Mouse (Mus musculus): Measurements from ENCODE around the gene Ogg1. TPM values are rescaled to one million over a fixed set of nuclear protein-coding genes. Genes with fewer than 3 reads are reported as not detected.

Gene Ogg1
- polyA plus RNA-seq, 1 experiment, result 12.6 TPM

DNA sequence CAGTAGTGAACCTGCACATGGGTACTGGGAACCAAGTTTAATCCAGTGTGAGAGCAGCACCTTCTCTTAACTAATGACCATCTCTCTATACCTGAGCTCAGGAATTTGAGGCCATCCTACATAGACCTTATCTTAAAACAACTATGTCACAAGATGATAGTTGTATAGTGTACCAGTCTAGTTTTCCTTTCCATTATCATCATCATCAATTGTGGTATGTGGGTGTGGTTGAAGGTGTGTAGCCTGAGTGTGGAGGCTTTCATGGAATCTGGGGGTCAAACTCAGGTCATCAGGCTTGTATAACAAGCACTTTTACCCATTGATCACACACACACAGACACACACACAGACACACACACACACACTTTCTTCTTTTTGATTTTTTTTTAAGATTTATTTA is 23.8 kb downstream of the Ogg1 start:
- TF ChIP-seq GATA1 (IDR thresholded peaks at IDR 0.05; ENCODE audit: low read length), result no peak

DNA sequence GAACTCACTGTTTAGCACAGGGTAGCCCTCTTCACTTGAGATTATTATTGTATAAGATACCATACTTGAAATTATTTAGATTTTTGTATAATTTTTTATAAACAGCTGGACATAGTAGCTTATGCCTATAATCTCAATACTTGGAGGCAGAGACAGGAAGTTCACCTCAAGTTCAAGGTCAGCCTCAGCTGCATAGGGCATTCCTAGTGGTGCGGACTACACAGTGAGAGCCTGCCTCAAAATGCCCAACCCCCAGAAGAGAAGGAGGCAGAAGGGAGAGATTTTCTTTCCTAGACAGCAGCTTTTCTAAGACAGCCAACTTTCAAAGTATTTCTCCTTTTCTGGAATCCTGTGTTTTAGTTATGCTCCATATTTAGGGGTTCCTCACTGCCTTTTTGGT is 24.4 kb downstream of the Ogg1 start:
- no peak for TF ChIP-seq GATA1 (IDR thresholded peaks at IDR 0.05; ENCODE audit: low read length)

DNA sequence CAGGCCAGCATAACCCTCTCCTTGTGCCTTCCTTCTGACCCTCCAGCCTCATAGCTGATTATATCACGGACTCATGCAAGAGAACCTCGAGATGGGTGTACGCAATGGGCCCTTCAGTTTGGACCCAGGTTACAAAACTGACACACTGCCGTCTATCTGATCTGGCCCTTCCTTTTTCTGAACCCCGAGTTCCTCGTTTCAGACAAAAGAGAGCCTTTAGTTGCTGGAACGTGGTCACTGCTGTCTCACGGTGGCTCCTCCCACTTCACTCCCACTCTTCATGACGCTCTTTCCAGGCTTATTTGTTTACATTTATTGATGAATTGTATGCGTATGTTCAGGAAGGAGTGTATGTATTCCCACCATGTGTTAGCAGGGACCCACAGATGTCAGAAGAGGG is 24.9 kb downstream of the Ogg1 start:
- no peak for TF ChIP-seq GATA1 (IDR thresholded peaks at IDR 0.05; ENCODE audit: low read length)

DNA sequence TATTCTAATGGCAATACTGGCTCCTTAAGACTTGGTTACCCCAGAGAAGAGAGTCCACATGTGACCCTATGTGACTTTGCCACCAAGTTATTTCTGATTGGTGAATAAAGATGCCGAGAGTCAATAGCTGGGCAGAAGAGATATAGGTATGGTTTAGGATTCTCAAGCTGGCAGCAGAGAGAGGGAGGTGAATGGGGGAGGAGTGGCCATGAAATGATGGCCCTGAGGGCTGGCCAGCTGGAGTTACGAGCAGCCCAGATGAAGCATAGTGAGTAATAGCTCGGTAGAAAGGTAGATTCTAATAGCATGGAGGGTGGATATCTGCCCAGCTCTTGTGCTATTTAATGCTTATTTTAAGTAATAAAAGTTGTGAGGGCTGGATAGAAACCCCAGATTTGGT is 26.0 kb downstream of the Ogg1 start:
- TF ChIP-seq GATA1 (IDR thresholded peaks at IDR 0.05; ENCODE audit: low read length), result no peak

DNA sequence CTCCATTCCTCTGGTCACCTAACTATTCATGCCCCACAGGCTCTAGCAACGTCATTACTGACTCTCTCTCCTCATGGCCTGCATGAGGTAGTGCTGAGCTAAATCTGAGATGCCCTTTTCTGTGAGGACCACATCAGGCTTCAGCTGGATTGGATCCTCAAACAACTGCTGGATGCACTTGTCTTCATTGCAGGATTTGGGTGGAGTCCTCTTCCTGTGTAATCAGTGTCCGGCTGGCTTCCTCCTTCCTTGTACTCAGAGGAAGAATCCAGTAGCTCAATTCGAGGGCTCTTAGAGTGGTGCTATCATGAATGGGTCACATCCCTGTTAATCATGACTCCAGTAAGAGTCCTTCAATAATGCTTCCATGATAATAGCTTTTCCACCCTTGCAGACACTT is 26.9 kb downstream of the Ogg1 start:
- TF ChIP-seq GATA1 (IDR thresholded peaks at IDR 0.05; ENCODE audit: low read length), result no peak

DNA sequence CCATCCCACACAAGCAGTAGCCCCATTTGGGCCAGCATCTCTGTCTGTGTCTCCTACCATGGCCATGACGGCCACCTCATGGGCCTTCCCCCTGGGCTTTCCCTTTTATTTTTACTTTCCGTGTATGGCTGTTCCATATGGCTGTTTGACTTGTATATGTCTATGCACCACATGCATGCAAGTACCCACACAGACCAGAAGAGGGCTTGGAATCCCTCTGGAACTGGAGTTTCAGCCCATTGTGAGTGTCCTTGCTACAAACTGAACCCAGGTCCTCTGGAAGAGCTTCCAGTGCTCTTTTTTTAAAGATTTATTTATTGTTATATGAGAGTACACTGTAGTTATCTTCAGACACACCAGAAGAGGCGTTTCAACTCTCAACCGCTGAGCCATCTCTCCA is 34.7 kb downstream of the Ogg1 start:
- no peak for TF ChIP-seq GATA1 (IDR thresholded peaks at IDR 0.05; ENCODE audit: low read length)

DNA sequence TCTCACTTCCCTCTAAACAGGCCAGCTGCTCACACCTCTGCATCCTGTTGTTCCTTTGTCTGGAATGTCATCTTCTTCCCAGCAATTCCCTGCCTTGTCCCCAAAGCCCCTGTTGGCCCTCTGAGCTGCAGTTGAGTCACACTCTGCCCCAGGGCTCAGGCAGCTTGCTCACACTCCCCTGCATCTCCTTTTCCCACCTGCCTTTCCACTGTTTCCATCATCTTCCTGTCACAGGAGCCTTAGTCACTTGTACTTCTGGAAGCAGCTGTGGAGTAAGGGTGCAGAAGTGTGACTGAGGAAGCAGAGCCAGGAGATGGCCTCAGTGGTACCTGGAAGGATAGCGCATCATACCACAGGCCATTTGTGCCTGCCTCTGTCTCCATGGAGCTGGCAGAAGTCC is 35.5 kb downstream of the Ogg1 start:
- TF ChIP-seq GATA1 (IDR thresholded peaks at IDR 0.05; ENCODE audit: low read length), result no peak

DNA sequence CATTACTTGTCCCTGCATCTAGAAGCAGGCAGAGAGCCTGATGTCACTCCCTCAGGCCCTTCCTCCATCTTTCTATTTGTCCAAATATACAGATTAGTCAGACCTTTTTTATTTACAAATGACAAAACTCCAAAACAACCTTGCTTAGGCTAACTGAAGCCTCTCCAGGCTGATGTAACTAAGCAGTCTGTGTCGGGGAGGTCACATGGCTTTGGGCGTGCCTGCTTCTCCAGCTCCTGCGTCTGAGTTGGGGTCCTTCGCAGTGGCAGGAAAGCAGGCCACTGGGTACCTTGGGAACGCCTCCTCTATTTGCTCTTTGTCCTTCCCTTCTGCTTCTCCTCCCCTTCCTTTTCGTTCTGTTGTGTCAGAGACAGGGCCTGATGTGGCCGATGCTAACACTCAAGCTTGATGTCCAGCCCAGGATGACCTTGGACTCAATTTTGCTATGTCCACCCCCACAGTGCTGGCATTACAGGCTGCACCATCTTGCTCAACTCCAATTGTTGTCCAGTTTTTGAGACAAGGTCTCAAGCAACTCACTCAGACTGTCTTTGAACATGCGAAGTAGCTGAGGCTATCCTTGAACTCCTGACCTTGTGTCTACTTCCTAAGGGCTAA is 37.9 kb downstream of the Ogg1 start:
- no peak for TF ChIP-seq GATA1 (IDR thresholded peaks at IDR 0.05; ENCODE audit: low read length)

DNA sequence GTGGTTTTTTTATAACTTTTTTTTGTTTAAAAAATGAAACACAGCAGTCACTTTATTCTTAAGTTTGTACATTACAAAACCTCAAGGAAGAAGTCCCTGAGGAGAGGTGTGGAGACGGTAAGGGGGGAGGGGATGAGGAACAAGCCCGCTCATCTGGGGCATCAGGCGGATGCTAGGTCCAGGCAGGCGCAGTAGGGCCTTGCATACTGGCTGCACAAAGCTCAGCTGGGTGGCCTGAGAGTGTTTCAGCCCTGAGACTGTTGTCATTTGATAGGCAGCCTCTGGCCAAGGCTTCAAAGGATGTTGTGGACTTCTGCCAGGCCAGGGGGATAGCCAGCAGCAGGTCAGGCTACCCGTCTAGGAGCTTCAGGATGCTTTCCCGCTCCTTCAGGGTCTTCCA is 39.9 kb downstream of the Ogg1 start:
- no peak for TF ChIP-seq GATA1 (IDR thresholded peaks at IDR 0.05; ENCODE audit: low read length)

DNA sequence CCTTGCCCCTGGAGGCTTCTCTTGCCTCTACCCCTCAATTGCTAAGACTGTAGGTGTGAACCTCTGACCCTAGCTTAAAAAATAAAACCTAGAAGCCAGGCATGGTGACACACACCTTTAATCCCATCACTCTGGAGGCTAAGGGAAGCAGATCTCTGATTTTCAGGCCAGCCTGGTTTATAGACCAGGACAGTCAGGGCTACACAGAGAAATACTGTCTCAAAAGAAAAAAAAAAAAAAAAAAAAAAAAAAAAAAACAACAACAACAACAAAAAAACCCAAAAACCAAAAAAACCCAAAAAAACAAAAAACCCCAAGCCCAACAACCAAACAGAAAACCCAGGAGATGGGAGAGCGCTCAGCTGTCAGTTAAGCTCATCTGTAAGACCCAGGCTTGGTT is 40.8 kb downstream of the Ogg1 start:
- TF ChIP-seq GATA1 (IDR thresholded peaks at IDR 0.05; ENCODE audit: low read length), result no peak

DNA sequence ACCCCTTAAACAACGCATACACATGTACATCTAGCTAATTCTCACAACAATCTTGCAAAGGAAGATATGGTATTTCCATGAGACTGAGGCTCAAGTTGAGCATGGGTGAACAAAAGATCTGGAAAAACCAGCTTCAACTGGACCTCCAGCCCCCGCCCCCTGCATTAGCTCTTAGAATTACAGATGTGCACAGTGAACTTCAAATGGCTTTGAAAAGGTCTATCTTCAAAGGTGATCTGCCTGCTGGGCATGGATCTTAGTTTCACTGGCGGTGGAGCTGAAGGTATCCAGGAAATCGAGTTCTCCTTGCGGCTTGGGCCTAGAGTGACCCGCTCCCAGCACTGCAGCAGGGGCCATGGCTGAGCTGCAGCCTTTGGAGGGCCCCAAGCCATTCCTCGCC is 41.4 kb downstream of the Ogg1 start:
- no peak for TF ChIP-seq GATA1 (IDR thresholded peaks at IDR 0.05; ENCODE audit: low read length)

DNA sequence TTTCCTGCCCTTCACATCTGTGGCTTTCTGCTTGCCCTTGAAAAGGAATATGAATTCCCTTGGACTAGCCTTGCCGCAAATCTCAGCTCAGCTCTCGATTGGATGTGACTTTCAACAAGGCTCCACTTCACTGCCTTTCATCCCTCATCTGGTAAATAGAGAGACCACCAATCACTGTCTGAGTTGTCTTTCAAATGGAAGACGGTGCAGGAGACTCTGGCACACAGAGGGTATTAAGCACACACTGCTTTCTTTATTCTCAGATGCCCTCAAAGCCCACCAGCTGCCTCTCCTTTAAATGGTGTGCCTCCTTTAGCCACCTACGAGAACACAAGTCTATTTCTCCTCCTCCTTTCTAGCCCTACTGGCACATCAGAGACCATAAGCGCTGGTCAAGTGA is 41.8 kb downstream of the Ogg1 start:
- TF ChIP-seq GATA1 (IDR thresholded peaks at IDR 0.05; ENCODE audit: low read length), result no peak

DNA sequence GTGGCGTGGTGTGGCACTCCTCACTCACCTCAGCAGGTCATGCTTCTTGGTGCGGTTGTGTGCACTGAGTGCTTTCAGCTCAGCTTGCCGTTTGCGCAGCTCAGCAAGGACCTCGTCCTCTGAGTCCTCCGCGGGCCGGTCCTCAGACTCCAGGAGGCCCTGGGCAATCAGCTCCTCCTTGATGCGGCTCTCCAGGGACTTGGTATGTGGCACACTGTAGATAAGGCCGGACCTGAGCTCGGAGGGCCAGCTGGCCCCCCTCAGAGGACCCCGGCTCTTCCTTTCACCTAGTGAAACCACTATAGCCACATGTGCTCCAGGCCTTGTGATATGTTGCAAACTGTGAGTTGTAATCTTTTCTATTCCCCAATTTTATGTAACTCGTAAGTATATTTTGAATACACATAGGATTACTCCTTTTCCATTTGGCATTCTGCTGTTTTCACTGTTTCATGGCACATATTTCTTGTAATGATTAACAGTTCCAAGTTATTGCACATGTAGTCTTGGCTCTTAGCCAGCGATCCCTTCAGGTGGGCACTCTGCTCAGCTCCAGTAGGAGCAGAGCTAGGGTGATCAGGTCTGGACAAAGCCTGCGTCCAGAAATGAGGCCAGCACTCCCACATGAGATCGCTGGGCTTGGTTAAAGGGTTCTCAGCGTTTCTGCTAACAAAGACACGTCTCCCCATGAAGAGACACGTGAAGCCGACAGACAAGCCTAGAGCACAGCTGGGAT is 43.6 kb downstream of the Ogg1 start:
- no peak for TF ChIP-seq GATA1 (IDR thresholded peaks at IDR 0.05; ENCODE audit: low read length)

DNA sequence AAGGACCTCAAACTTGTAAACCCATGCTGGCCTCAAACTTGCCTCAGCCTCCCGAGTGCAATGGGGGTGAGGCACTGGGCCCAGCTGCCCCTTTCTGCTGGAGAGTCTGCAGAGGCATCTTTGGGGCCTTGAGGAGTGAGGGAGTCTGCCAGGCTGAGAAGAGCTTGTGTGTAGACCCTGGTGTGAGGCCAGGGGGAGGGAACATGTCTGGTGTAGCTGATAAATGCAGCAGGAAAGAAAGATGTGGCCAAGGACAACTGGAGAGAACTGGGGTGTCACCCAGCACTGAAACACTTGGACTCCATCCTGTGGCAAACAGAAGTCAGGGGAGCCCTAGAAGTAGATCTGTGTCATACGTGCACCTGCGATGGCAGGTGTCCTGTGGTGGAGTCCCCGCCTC is 46.7 kb downstream of the Ogg1 start:
- TF ChIP-seq GATA1 (IDR thresholded peaks at IDR 0.05; ENCODE audit: low read length), result no peak

DNA sequence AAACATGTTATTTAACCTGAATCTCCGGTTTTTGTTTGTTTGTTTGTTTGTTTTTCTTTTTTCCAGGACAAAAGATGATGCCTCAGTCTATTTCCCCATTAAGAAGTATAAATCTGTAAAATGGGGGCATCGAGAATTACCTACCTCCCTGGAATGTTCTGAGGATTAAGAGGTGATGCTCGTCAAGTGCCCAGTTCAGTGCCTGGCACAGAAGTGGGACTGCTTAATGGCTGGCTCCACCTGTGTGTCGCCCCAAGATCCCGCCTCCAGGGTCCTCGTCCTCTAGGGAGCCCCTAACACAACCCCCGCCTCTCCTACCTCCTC is 50.4 kb downstream of the Ogg1 start:
- TF ChIP-seq GATA1 (IDR thresholded peaks at IDR 0.05; ENCODE audit: low read length), result no peak

DNA sequence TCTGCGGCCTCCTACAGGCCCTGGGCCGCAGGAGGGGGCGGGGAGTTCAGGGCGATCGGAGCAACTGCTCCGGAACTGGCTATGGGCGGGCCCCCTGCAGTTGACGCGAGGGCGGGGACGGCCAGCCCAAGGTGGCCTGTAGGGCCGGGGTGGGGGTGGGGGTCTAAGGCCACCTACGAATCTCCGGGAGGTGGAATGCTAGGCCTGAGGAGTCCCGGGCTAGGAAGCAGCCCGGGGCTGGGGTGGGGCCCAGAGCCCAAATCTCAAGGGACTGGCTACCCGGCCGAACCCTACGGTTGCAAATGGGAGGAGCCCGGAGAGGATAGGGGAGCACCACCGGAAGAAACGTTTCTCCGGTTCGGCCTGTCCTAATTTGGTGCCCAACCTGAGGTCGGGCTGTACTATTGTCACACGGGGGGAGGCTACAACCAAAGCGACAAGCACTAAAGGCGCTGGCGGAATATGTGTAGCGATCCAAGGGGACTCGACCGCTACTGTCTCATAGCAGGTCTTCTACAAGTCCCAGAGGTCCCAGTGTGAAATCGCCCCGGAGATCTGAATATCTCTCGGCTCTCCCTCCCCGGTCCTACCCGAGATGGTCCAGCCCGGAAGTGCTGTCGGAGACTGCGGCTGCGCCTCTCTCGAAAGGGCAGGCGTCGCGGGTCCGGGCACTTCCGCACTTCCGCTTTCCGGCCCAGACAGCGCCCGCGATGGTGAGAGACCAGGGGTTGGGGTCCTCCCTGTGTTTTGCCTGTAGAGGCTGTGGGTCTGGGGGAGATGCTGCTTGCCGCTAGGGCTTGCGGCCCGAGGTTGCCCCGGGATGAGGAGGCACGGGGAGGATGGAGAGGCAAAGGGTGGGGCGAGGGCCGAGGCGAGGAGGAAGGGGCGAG is 51.0 kb downstream of the Ogg1 start, which contains the start of the genes Tada3 and Arpc4:
Gene Tada3, minus strand, starts transcription at position 388 of the 890 bp plus-strand sequence.
Gene Arpc4, plus strand, starts transcription at position 620 of the 890 bp plus-strand sequence.
- no peak for TF ChIP-seq GATA1 (IDR thresholded peaks at IDR 0.05; ENCODE audit: low read length)
